Mouse (Mus musculus): ENCODE data around the gene Prpf31.

- no peak for TF ChIP-seq CTCF (IDR thresholded peaks at IDR 0.05; ENCODE audit: low read depth)
- no peak for TF ChIP-seq EP300 (IDR thresholded peaks at IDR 0.05; ENCODE audit: low read depth)
Measured at GRCm38 (mm10) chr7:3645488-3646025, 15.8 kb downstream of the Prpf31 start.

All from heart, postnatal 0 days (tissue).